Mouse (Mus musculus) hindbrain, embryonic 13.5 days (tissue): ENCODE measurements around the gene Dpep3. TPM values are rescaled to one million over a fixed set of nuclear protein-coding genes. Genes with fewer than 3 reads are reported as not detected.
"Not testable (repeated sequence)": the region's sequence is repeated elsewhere in the genome, so short reads cannot be mapped to it uniquely, and the experiment has no call there.

Experiments
- ATAC-seq: fragments of 200-750 bp; cut with Nextera tagmentation; 2 replicates; pipeline ENCODE4 v1.8.0; 2017; ENCODE audit warnings: moderate TSS enrichment; ENCODE audit not compliant: low FRiP score
- H3K27ac ChIP-seq: fragments of 300-500 bp; sonication (generic); 2 replicates; pipeline ENCODE4 v1.5.1; 2015; ENCODE audit warnings: inconsistent platforms, mild to moderate bottlenecking, moderate library complexity
- H3K27me3 ChIP-seq: fragments of 300-500 bp; sonication (generic); 2 replicates; pipeline ENCODE4 v1.6.1; 2015; ENCODE audit warnings: mild to moderate bottlenecking, inconsistent platforms
- H3K36me3 ChIP-seq: fragments of 300-500 bp; sonication (generic); 2 replicates; pipeline ENCODE4 v1.6.1; 2015; ENCODE audit warnings: mild to moderate bottlenecking, inconsistent platforms
- H3K4me1 ChIP-seq: fragments of 300-500 bp; sonication (generic); replicated peaks from 2 replicates; pipeline ENCODE4 v1.6.1; 2015; ENCODE audit warnings: inconsistent platforms
- H3K4me2 ChIP-seq: fragments of 300-500 bp; sonication (generic); 2 replicates; pipeline ENCODE4 v1.6.1; 2015; ENCODE audit warnings: inconsistent platforms, mild to moderate bottlenecking, moderate library complexity
- H3K4me3 ChIP-seq: fragments of 300-500 bp; sonication (generic); 2 replicates; pipeline ENCODE4 v1.5.1; 2015; ENCODE audit warnings: mild to moderate bottlenecking, inconsistent platforms
- H3K9ac ChIP-seq: fragments of 300-500 bp; sonication (generic); 2 replicates; pipeline ENCODE4 v1.6.1; 2015; ENCODE audit warnings: mild to moderate bottlenecking, inconsistent platforms
- H3K9me3 ChIP-seq: fragments of 300-500 bp; sonication (generic); 2 replicates; pipeline ENCODE4 v1.6.1; 2016; ENCODE audit warnings: inconsistent platforms
- WGBS: fragments of 180-500 bp; shearing (Covaris S2); methylation state at CpG from one replicate; pipeline ENCODE4 v1.1.7; 2015; 5-methylcytosine and 5-hydroxymethylcytosine counted together
- polyA plus RNA-seq: library from polyadenylated mRNA; unstranded; fragments of >200 nt; fragmentation: Nextera tagmentation; extraction: Ambion mirVana; gene quantifications from 2 replicates; pipeline ENCODE4 v1.2.1, GENCODE M21; 2015

The Dpep3 gene
- not detected in 2 replicates for polyA plus RNA-seq

- Histone ChIP-seq H3K9me3 (no peaks in the 10 kb centered on the region), H3K9ac (no peak within 1 kb of the TSS), H3K4me2 (no peak within 1 kb of the TSS), H3K4me3 (no peak within 1 kb of the TSS), H3K4me1 (no peaks in the 10 kb centered on the region), H3K27me3 (no peaks in the 10 kb centered on the region), H3K36me3 (no peaks in the 10 kb centered on the region), H3K27ac (no peak within 1 kb of the TSS)
- 92% methylated on average over 15 of the region's 15 CpGs for WGBS
- ATAC-seq: no peak
Measured at GRCm38 (mm10) chr8:105979325-105979724, at the start of gene Dpep3. TSS of gene Dpep3 (minus strand) at chr8:105979429.

- ATAC-seq: peak; percentile 32; the same call in 1 of the 2 replicates
- no peaks in the 10 kb centered on the region for H3K27me3 ChIP-seq
- H3K27ac ChIP-seq: no peak overlapping the region
- H3K4me2 ChIP-seq: no peak overlapping the region
- H3K9ac ChIP-seq: no peak overlapping the region
- H3K36me3 ChIP-seq: peaks cover 52% of the 10 kb centered on the region
- no peaks in the 10 kb centered on the region for H3K9me3 ChIP-seq
- no peak overlapping the region for H3K4me3 ChIP-seq
- no peaks in the 10 kb centered on the region for H3K4me1 ChIP-seq
Measured at GRCm38 (mm10) chr8:106022483-106022882, 43.3 kb upstream of the Dpep3 start.

DNA sequence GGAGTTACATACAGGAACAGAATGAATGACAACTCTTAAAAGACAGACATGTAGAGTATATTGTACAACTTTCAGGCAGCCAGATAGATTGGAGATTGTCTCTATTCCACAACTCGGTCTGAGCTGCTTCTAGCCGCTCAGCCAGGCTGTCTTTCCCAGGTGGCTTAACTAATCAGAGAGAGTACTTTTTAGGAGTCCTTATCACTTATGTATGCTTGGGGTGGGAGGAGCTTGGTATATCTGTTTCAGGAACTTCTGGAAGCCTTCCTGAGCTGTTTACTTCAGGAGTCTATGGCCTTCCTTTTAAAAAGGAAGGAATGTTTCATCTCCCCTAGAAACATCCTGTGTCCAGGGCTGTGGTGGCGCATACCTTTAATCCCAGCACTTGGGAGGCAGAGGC lies 38.8 kb upstream of the Dpep3 start:
- Histone ChIP-seq H3K9ac (no peak overlapping the region), H3K9me3 (no peaks in the 10 kb centered on the region), H3K27me3 (no peaks in the 10 kb centered on the region), H3K4me2 (no peak overlapping the region), H3K36me3 (peaks cover 43% of the 10 kb centered on the region), H3K27ac (no peak overlapping the region), H3K4me3 (no peak overlapping the region), H3K4me1 (no peaks in the 10 kb centered on the region)
- no peak for ATAC-seq
- 92% methylated on average over 3 of the region's 3 CpGs for WGBS

DNA sequence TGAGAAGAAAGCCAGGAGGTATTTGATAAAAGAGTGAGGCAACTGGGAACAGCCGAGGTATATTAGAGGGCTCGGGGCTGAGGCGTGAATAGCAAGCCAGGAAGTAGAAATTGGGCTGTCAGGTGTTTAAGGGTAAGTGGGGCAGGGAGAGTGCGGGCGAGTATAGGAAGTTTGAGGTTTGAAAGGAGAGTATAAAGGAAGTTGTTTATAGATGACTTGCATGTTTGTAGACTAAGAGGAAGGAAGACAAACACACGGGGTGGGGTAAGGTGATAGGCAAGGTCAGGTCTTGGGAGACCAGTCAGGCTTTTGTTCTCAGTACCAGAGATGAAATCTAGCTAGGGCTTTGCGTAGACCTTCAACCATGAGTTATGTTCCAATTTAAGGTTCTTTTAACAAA lies 37.9 kb upstream of the Dpep3 start:
- H3K4me1 ChIP-seq: peaks cover under 1% of the 10 kb centered on the region; the same call in 1 of the 2 replicates
- no peak overlapping the region for H3K9ac ChIP-seq
- H3K9me3 ChIP-seq: no peaks in the 10 kb centered on the region
- no peak overlapping the region for H3K4me3 ChIP-seq
- 93% methylated on average over 7 of the region's 7 CpGs for WGBS
- H3K27ac ChIP-seq: no peak overlapping the region
- peaks cover 43% of the 10 kb centered on the region for H3K36me3 ChIP-seq
- H3K27me3 ChIP-seq: no peaks in the 10 kb centered on the region
- ATAC-seq: no peak
- no peak overlapping the region for H3K4me2 ChIP-seq

- Histone ChIP-seq H3K9me3 (no peaks in the 10 kb centered on the region), H3K4me3 (no peak overlapping the region), H3K36me3 (peaks cover 40% of the 10 kb centered on the region), H3K4me2 (no peak overlapping the region), H3K27me3 (no peaks in the 10 kb centered on the region), H3K27ac (no peak overlapping the region), H3K9ac (no peak overlapping the region), H3K4me1 (peaks cover 5% of the 10 kb centered on the region)
- WGBS: 92% methylated on average over 6 of the region's 6 CpGs
- no peak for ATAC-seq
Measured at GRCm38 (mm10) chr8:106016284-106016683, 37.1 kb upstream of the Dpep3 start.

DNA sequence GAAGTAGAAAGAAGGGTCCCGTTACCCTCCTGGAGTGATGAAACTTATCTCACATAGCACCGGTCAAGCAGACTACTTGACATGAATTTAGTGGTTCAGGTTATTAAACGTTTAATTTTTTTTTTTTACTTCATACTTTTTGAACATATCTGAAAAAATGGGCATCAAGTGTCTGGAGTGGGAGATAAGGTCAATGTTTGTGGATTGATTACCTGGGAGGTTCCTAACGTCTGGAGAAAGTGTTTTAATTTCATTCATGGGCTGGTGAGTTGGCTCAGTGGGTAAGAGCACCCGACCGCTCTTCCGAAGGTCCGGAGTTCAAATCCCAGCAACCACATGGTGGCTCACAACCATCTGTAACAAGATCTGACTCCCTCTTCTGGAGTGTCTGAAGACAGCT lies 33.0 kb upstream of the Dpep3 start:
- Histone ChIP-seq H3K4me3 (peak overlapping the region; percentile 96), H3K9ac (peak overlapping the region; percentile 92; the same call in 1 of the 2 replicates), H3K4me2 (peak overlapping the region; percentile 100), H3K36me3 (peaks cover 17% of the 10 kb centered on the region), H3K4me1 (peaks cover 26% of the 10 kb centered on the region)
- not testable (repeated sequence) for ATAC-seq, H3K9me3 ChIP-seq, H3K27me3 ChIP-seq, H3K27ac ChIP-seq
- 86% methylated on average over 8 of the region's 8 CpGs for WGBS

DNA sequence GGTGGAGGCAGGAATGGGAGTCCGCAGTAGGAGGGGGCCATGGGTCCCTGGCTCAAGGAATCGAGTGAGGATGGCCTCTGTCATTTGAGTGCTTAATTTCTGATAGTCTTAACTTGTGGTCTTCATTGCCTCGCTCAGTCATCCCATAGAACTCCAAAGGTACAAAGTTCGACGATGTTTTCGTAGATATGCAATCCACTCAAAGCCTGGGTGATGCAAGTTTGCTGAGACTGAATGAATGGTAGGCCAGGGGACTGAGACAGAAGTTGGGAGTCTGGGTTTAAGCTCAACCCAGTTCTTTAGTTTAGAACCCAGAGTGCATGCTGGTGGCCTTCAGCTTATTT lies 32.4 kb upstream of the Dpep3 start, which contains the start of gene Ddx28:
Gene Ddx28, minus strand, starts transcription at position 240 of the 344 bp plus-strand sequence.
- H3K9me3 ChIP-seq: no peaks in the 10 kb centered on the region
- H3K36me3 ChIP-seq: peaks cover 12% of the 10 kb centered on the region
- H3K4me2 ChIP-seq: peak within 1 kb of the TSS; percentile 100
- 1% methylated on average over 6 of the region's 6 CpGs for WGBS
- H3K9ac ChIP-seq: peak within 1 kb of the TSS; percentile 92
- no peaks in the 10 kb centered on the region for H3K27me3 ChIP-seq
- no peak for ATAC-seq
- H3K4me3 ChIP-seq: peak within 1 kb of the TSS; percentile 96
- peak within 1 kb of the TSS; percentile 83 for H3K27ac ChIP-seq
- peaks cover 26% of the 10 kb centered on the region for H3K4me1 ChIP-seq

- Histone ChIP-seq H3K27me3 (no peaks in the 10 kb centered on the region), H3K4me3 (peak overlapping the region; percentile 96), H3K36me3 (peaks cover 7% of the 10 kb centered on the region), H3K4me2 (peak overlapping the region; percentile 100), H3K9ac (peak overlapping the region; percentile 92), H3K27ac (peak overlapping the region; percentile 83), H3K4me1 (peaks cover 26% of the 10 kb centered on the region), H3K9me3 (no peaks in the 10 kb centered on the region)
- WGBS: 2% methylated on average over 74 of the region's 74 CpGs
- ATAC-seq: peak; percentile 95
Measured at GRCm38 (mm10) chr8:106010748-106011642, 31.8 kb upstream of the Dpep3 start.

GRCm38 (mm10) chr8:106007891-106008290 lies 28.7 kb upstream of the Dpep3 start:
- peaks cover 26% of the 10 kb centered on the region for H3K4me1 ChIP-seq
- not testable (repeated sequence) for H3K27me3 ChIP-seq, ATAC-seq, H3K4me3 ChIP-seq, H3K9ac ChIP-seq, H3K4me2 ChIP-seq, H3K9me3 ChIP-seq, H3K27ac ChIP-seq, H3K36me3 ChIP-seq
- WGBS: 65% methylated on average over 3 of the region's 3 CpGs

DNA sequence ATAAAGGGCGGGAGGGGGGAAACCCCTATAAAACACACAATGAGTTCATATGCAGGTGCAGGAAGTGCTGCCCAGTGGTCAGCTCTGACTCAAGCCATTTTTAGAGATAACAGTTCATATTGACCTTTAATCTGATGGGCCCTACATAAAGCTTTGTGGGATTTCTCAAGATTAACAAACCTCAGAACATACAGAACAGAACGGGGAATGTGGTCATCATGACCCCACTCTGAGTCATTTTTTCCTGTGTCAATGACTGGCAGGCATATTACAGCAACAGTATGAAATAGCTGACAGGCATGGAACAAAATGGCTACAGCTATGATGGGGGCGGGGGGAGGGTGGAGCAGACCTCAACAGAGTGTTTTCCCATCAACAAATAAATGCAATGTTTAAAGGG lies 27.9 kb upstream of the Dpep3 start:
- Histone ChIP-seq H3K4me1 (peaks cover 26% of the 10 kb centered on the region), H3K27me3 (no peaks in the 10 kb centered on the region), H3K36me3 (peaks cover 4% of the 10 kb centered on the region; the same call in 1 of the 2 replicates), H3K4me3 (no peak overlapping the region), H3K9me3 (no peaks in the 10 kb centered on the region), H3K27ac (no peak overlapping the region), H3K9ac (no peak overlapping the region), H3K4me2 (no peak overlapping the region)
- WGBS: 82% methylated on average over 3 of the region's 3 CpGs
- ATAC-seq: no peak

DNA sequence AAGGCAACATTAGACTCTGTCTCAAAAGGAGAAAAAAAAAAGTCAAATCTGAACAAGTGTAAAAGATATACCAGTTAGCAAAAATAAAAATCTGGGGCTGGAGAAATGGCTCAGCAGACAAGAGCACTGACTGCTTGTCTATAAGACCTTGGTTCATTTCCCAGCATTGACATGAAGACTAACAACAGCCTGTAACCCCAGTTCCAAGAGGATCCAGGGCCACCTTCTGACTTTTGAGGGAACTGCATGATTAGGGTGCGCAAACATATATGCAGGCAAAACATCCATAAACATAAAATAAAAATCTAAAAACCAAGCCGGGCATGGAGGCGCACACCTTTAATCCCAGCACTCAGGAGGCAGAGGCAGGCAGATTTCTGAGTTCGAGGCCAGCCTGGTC lies 27.2 kb upstream of the Dpep3 start:
- WGBS: 93% methylated on average over 4 of the region's 4 CpGs
- ATAC-seq: no peak
- Histone ChIP-seq H3K9ac (no peak overlapping the region), H3K4me2 (no peak overlapping the region), H3K36me3 (peaks cover 4% of the 10 kb centered on the region; the same call in 1 of the 2 replicates), H3K27ac (no peak overlapping the region), H3K4me3 (no peak overlapping the region), H3K4me1 (peaks cover 21% of the 10 kb centered on the region), H3K27me3 (no peaks in the 10 kb centered on the region), H3K9me3 (no peaks in the 10 kb centered on the region)

- 77% methylated on average over 4 of the region's 4 CpGs for WGBS
- H3K36me3 ChIP-seq: peaks cover 4% of the 10 kb centered on the region; the same call in 1 of the 2 replicates
- H3K9ac ChIP-seq: no peak within 1 kb of the TSS
- peaks cover 21% of the 10 kb centered on the region for H3K4me1 ChIP-seq
- no peak within 1 kb of the TSS for H3K4me3 ChIP-seq
- no peaks in the 10 kb centered on the region for H3K27me3 ChIP-seq
- no peak for ATAC-seq
- H3K9me3 ChIP-seq: no peaks in the 10 kb centered on the region
- H3K27ac ChIP-seq: no peak within 1 kb of the TSS
- no peak within 1 kb of the TSS for H3K4me2 ChIP-seq
Measured at GRCm38 (mm10) chr8:106005875-106006274, 26.6 kb upstream of the Dpep3 start, which contains the start of gene Dpep2nb. TSS of gene Dpep2nb (minus strand) at chr8:106005975.
